Mouse (Mus musculus) thymus, adult 2 months (tissue): ENCODE results near the gene Trio. TPM values are rescaled to one million over a fixed set of nuclear protein-coding genes. Genes with fewer than 3 reads are reported as not detected.

ENCODE experiments used
- DNase-seq: peaks from one replicate; pipeline ENCODE4 v3.0.0; 2021
- H3K27ac ChIP-seq: fragments of 200-500 bp; 2 replicates; pipeline ENCODE4 v1.5.1; 2012; ENCODE audit warnings: low read length, control low read depth; ENCODE audit not compliant: control insufficient read depth, insufficient read depth
- H3K27me3 ChIP-seq: fragments of 200-500 bp; 2 replicates; pipeline ENCODE4 v1.6.1; 2012; ENCODE audit warnings: mild to moderate bottlenecking, low read length, moderate library complexity, mixed read lengths; ENCODE audit not compliant: control insufficient read depth, insufficient read depth
- H3K36me3 ChIP-seq: fragments of 200-500 bp; 2 replicates; pipeline ENCODE4 v1.6.1; 2012; ENCODE audit warnings: mild to moderate bottlenecking, low read length, moderate library complexity; ENCODE audit not compliant: control insufficient read depth, insufficient read depth
- H3K4me1 ChIP-seq: fragments of 200-500 bp; replicated peaks from 2 replicates; pipeline ENCODE4 v1.6.1; 2012; ENCODE audit warnings: low read length; ENCODE audit not compliant: control insufficient read depth, insufficient read depth
- H3K4me3 ChIP-seq: fragments of 200-500 bp; 2 replicates; pipeline ENCODE4 v1.5.1; 2012; ENCODE audit warnings: mild to moderate bottlenecking, low read length, control low read depth, moderate library complexity; ENCODE audit not compliant: control insufficient read depth, insufficient read depth
- CTCF ChIP-seq: fragments of 200-500 bp; IDR thresholded peaks from 2 replicates; pipeline ENCODE4 v1.5.1; 2012; ENCODE audit warnings: mild to moderate bottlenecking, control low read depth, low read length, moderate library complexity, borderline replicate concordance; ENCODE audit not compliant: control insufficient read depth, poor library complexity, insufficient read depth; ENCODE audit errors: extremely low read depth
- POLR2A ChIP-seq: fragments of 200-500 bp; IDR thresholded peaks from 2 replicates; pipeline ENCODE4 v1.6.1; 2012; ENCODE audit warnings: mild to moderate bottlenecking, low read length, control low read depth, moderate library complexity; ENCODE audit not compliant: control insufficient read depth, poor library complexity, insufficient read depth; ENCODE audit errors: extremely low read depth
- WGBS: fragments of 180-500 bp; shearing (Covaris S2); methylation state at CpG from one replicate; pipeline ENCODE4 v1.1.7; 2018; 5-methylcytosine and 5-hydroxymethylcytosine counted together
- polyA plus RNA-seq: library from polyadenylated mRNA; depleted of rRNA; stranded (reverse); fragments of >200 nt; gene quantifications from 2 replicates; pipeline ENCODE4 v1.2.3, GENCODE M21; 2012

The Trio gene
- polyA plus RNA-seq, 1 experiment, result 24.9 TPM

GRCm38 (mm10) chr15:27943486-27944195 lies 82.0 kb downstream of the Trio start:
- Histone ChIP-seq H3K4me1 (no peaks in the 10 kb centered on the region), H3K27ac (no peak overlapping the region), H3K27me3 (no peaks in the 10 kb centered on the region), H3K4me3 (no peak overlapping the region), H3K36me3 (no peaks in the 10 kb centered on the region)
- DNase-seq, result no peak
- WGBS, result 94% methylated on average over 18 of the region's 18 CpGs
- TF ChIP-seq CTCF (no peak), POLR2A (no peak)

- 96% methylated on average over 11 of the region's 11 CpGs for WGBS
- Histone ChIP-seq H3K36me3 (no peaks in the 10 kb centered on the region), H3K27me3 (no peaks in the 10 kb centered on the region), H3K4me1 (0 out of 2 replicates have a peak, but pooled peaks cover 3% of the 10 kb centered on the region), H3K4me3 (no peak overlapping the region), H3K27ac (no peak overlapping the region)
- TF ChIP-seq CTCF (no peak), POLR2A (no peak)
- no peak for DNase-seq
Measured at GRCm38 (mm10) chr15:27942148-27942847, 83.3 kb downstream of the Trio start.

DNA sequence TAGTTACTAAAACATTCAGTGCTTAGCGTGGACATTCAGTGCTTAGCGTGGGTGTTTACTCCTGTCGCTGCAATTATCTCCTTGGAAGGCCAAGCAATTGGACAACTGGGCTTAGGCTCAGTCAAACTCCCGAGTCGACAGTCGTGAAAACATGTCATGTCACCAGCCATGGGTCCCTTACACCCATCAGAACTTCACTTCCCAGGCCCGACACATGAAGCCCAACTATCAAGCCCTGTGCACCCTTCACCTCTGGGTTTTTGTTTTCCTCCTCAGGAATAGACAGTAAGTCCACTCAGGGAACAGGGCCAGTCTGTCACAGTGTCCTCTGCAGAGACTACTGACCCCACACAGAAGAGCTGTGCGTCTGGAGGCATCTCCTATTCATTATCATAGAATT lies 84.2 kb downstream of the Trio start:
- peaks cover 3% of the 10 kb centered on the region; the same call in 1 of the 2 replicates for H3K4me1 ChIP-seq
- 91% methylated on average over 8 of the region's 8 CpGs for WGBS

DNA sequence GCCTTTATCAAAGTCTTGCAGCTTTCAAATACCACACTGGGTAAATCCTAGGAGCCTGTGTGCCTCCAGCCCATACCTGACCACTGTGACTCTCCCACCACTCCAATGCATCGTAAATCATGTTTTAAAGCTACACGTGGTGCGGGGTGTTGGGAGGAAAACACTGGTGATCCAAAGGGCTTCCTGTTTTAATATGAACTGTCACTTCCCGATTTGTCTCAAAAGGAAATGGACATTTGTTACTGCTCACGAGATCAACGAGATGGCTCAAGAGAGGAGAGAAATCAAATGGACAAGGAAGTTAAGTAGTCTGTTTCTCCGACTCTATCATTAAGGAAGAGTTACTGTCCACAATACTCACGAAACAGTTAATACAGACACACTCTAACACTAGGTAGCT lies 84.6 kb downstream of the Trio start:
- no peak for DNase-seq
- H3K4me3 ChIP-seq, result no peak overlapping the region
- peaks cover 3% of the 10 kb centered on the region; the same call in 1 of the 2 replicates for H3K4me1 ChIP-seq
- no peak overlapping the region for H3K27ac ChIP-seq
- WGBS, result 49% methylated on average over 8 of the region's 8 CpGs
- H3K27me3 ChIP-seq, result no peaks in the 10 kb centered on the region
- TF ChIP-seq CTCF, result no peak
- TF ChIP-seq POLR2A, result no peak
- no peaks in the 10 kb centered on the region for H3K36me3 ChIP-seq

More for the DNA sequence above, 84.2 kb downstream of the Trio start:
- H3K4me3 ChIP-seq, result no peak overlapping the region
- no peak overlapping the region for H3K27ac ChIP-seq
- no peaks in the 10 kb centered on the region for H3K27me3 ChIP-seq
- no peak for TF ChIP-seq CTCF
- TF ChIP-seq POLR2A, result no peak
- no peak for DNase-seq
- H3K36me3 ChIP-seq, result no peaks in the 10 kb centered on the region

DNA sequence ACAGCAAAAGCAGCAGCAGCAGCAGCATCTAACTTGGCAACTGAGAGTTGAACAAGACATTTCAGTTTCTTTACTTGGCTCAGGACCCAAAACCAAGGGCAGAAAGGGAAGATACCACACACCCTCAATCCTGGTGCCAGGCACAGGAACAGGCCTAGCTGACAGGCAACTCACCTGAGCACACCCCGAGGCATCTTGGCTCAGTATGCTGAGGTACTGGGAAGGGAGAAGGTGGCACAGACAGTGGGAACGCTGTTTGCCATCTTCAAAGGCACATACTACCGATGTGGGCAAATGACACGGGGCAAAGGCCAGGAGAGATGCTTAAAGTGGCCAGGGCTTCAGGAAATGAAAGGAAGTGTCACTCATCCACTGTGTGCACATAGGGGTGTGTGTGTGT lies 85.6 kb downstream of the Trio start:
- H3K27ac ChIP-seq, result no peak overlapping the region
- DNase-seq, result no peak
- H3K27me3 ChIP-seq, result no peaks in the 10 kb centered on the region
- H3K36me3 ChIP-seq, result no peaks in the 10 kb centered on the region
- H3K4me3 ChIP-seq, result no peak overlapping the region
- no peak for TF ChIP-seq POLR2A
- WGBS, result 92% methylated on average over 4 of the region's 4 CpGs
- H3K4me1 ChIP-seq, result peaks cover 3% of the 10 kb centered on the region; the same call in 1 of the 2 replicates

DNA sequence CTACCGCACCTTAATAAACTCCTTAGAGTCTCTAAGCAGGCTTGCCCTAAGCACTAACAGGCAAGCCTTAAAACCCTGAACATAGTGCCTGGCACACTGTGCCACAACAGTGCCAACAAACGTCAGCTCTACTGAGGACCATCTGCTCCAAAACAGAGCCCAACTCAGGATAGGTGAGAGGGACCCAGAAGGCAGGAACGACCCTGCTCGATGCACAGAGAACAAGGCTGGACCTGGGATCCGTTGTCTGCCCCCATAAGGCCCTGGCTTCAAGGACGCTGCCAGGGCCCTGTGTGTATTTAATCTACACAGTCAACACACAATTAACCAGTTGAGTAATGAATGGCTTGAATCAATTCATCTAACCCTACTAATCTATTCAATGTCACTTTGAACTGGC lies 86.8 kb downstream of the Trio start:
- TF ChIP-seq CTCF (no peak), POLR2A (no peak)
- H3K27me3 ChIP-seq, result no peaks in the 10 kb centered on the region
- WGBS, result 97% methylated on average over 6 of the region's 6 CpGs
- H3K27ac ChIP-seq, result no peak overlapping the region
- no peak for DNase-seq
- H3K36me3 ChIP-seq, result no peaks in the 10 kb centered on the region
- peaks cover 3% of the 10 kb centered on the region; the same call in 1 of the 2 replicates for H3K4me1 ChIP-seq
- no peak overlapping the region for H3K4me3 ChIP-seq
